Mouse (Mus musculus): ENCODE data around the gene Slc27a3.

The Slc27a3 gene

DNA sequence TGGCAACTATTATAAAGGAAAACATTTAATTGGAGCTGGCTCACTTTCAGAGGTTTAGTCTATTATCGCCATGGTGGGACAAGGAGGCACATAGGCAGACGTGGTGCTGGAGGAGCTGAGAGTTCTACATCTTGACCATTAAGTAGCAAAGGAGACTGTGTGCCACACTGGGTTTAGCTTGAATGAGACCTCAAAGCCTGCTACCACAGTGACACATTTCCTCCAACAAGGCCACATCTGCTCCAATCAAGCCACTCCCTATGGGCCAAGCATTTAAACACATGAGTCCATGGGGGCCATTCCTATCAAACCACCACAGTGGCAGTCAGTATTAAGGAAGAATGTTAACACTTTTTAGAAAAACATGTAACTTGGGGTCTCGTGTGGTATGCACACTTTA is 51.5 kb downstream of the Slc27a3 start:
- no peak for DNase-seq

- DNase-seq: no peak
Measured at GRCm38 (mm10) chr3:90335517-90335916, 54.2 kb downstream of the Slc27a3 start.
